Mouse (Mus musculus): ENCODE data around the gene Elf2. TPM values are rescaled to one million over a fixed set of nuclear protein-coding genes. Genes with fewer than 3 reads are reported as not detected.
"Not testable (repeated sequence)": the region's sequence is repeated elsewhere in the genome, so short reads cannot be mapped to it uniquely, and the experiment has no call there.

Elf2 gene
- polyA plus RNA-seq, 1 experiment from 2014 or later = 53.5 TPM

- peak overlapping the region; percentile 50 for H3K27ac ChIP-seq (ENCODE audit: low read length)
- H3K36me3 ChIP-seq (ENCODE audit: control insufficient read depth, insufficient read depth, low read length) = no peaks in the 10 kb centered on the region
- peak overlapping the region; percentile 64 for H3K4me2 ChIP-seq (ENCODE audit: low read depth, low read length)
- WGBS = 9% methylated on average over 31 of the region's 31 CpGs
- peak; percentile 88 for ATAC-seq
- peak overlapping the region; percentile 53 for H3K4me3 ChIP-seq (ENCODE audit: low read length)
- H3K27me3 ChIP-seq (replicated peaks; ENCODE audit: control insufficient read depth, insufficient read depth, low read length) = no peaks in the 10 kb centered on the region
- H3K4me1 ChIP-seq (ENCODE audit: control insufficient read depth, insufficient read depth, low read length) = 0 out of 2 replicates have a peak, but pooled peaks cover 6% of the 10 kb centered on the region
- H3K9ac ChIP-seq (ENCODE audit: low read depth, low read length) = peak overlapping the region; percentile 57
- H3K9me3 ChIP-seq (ENCODE audit: control insufficient read depth, low read length) = no peaks in the 10 kb centered on the region
Observed at GRCm38 (mm10) chr3:51364703-51365516, 24.4 kb upstream of the Elf2 start.

DNA sequence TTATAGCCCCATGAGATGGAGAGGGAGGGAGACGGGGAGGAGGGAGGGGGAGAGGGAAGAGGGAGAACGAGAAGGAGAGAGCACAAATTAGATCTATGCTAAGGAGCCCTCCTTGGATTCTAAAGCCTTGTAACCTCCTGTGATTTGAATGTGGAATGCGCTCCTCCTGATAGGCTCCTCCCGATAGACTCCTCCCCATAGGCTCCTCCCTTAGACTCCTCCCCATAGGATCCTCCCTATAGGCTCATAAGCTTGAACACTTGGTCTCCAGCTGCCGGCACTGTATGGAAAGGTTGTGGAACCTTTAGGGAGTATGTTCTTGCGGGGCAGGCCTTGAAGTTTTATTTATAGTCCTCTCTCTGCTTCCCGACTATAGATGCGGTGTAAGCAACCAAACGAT is 20.6 kb upstream of the Elf2 start:
- Histone ChIP-seq H3K4me2 (ENCODE audit: low read depth, low read length) (no peak overlapping the region), H3K4me3 (ENCODE audit: low read length) (no peak overlapping the region), H3K9me3 (ENCODE audit: control insufficient read depth, low read length) (no peaks in the 10 kb centered on the region), H3K27ac (ENCODE audit: low read length) (no peak overlapping the region), H3K4me1 (ENCODE audit: control insufficient read depth, insufficient read depth, low read length) (0 out of 2 replicates have a peak, but pooled peaks cover 6% of the 10 kb centered on the region), H3K27me3 (replicated peaks; ENCODE audit: control insufficient read depth, insufficient read depth, low read length) (no peaks in the 10 kb centered on the region), H3K9ac (ENCODE audit: low read depth, low read length) (no peak overlapping the region), H3K36me3 (ENCODE audit: control insufficient read depth, insufficient read depth, low read length) (no peaks in the 10 kb centered on the region)
- 33% methylated on average over 9 of the region's 9 CpGs for WGBS
- ATAC-seq = no peak

- peak overlapping the region; percentile 65; the same call in 1 of the 2 replicates for H3K4me3 ChIP-seq (ENCODE audit: low read length)
- no peak overlapping the region for H3K9ac ChIP-seq (ENCODE audit: low read depth, low read length)
- ATAC-seq = 0 out of 2 replicates have a peak, but pooled peaks have one; percentile 0
- H3K27ac ChIP-seq (ENCODE audit: low read length) = no peak overlapping the region
- H3K9me3 ChIP-seq (ENCODE audit: control insufficient read depth, low read length) = no peaks in the 10 kb centered on the region
- H3K4me2 ChIP-seq (ENCODE audit: low read depth, low read length) = peak overlapping the region; percentile 53; the same call in 1 of the 2 replicates
- no peaks in the 10 kb centered on the region for H3K27me3 ChIP-seq (replicated peaks; ENCODE audit: control insufficient read depth, insufficient read depth, low read length)
- no peaks in the 10 kb centered on the region for H3K36me3 ChIP-seq (ENCODE audit: control insufficient read depth, insufficient read depth, low read length)
- 0 out of 2 replicates have a peak, but pooled peaks cover 2% of the 10 kb centered on the region for H3K4me1 ChIP-seq (ENCODE audit: control insufficient read depth, insufficient read depth, low read length)
- WGBS = 39% methylated on average over 14 of the region's 14 CpGs
Observed at GRCm38 (mm10) chr3:51359558-51360307, 19.3 kb upstream of the Elf2 start.

- no peaks in the 10 kb centered on the region for H3K27me3 ChIP-seq (replicated peaks; ENCODE audit: control insufficient read depth, insufficient read depth, low read length)
- ATAC-seq = peak; percentile 78
- under 1% methylated on average over 49 of the region's 50 CpGs for WGBS
Observed at GRCm38 (mm10) chr3:51358660-51359557, 18.4 kb upstream of the Elf2 start.

GRCm38 (mm10) chr3:51358181-51358580 is 17.7 kb upstream of the Elf2 start:
- H3K4me2 ChIP-seq (ENCODE audit: low read depth, low read length) = peak overlapping the region; percentile 53
- peak; percentile 70 for ATAC-seq
- peak overlapping the region; percentile 65 for H3K4me3 ChIP-seq (ENCODE audit: low read length)
- no peak overlapping the region for H3K9ac ChIP-seq (ENCODE audit: low read depth, low read length)
- H3K4me1 ChIP-seq (ENCODE audit: control insufficient read depth, insufficient read depth, low read length) = no peaks in the 10 kb centered on the region
- 2% methylated on average over 15 of the region's 15 CpGs for WGBS
- no peaks in the 10 kb centered on the region for H3K27me3 ChIP-seq (replicated peaks; ENCODE audit: control insufficient read depth, insufficient read depth, low read length)
- H3K36me3 ChIP-seq (ENCODE audit: control insufficient read depth, insufficient read depth, low read length) = no peaks in the 10 kb centered on the region
- H3K27ac ChIP-seq (ENCODE audit: low read length) = no peak overlapping the region
- H3K9me3 ChIP-seq (ENCODE audit: control insufficient read depth, low read length) = no peaks in the 10 kb centered on the region

More at GRCm38 (mm10) chr3:51358660-51359557, 18.4 kb upstream of the Elf2 start:
- H3K9ac ChIP-seq (ENCODE audit: low read depth, low read length) = peak overlapping the region; percentile 68
- H3K4me2 ChIP-seq (ENCODE audit: low read depth, low read length) = peak overlapping the region; percentile 53
- no peaks in the 10 kb centered on the region for H3K36me3 ChIP-seq (ENCODE audit: control insufficient read depth, insufficient read depth, low read length)
- no peaks in the 10 kb centered on the region for H3K4me1 ChIP-seq (ENCODE audit: control insufficient read depth, insufficient read depth, low read length)
- peak overlapping the region; percentile 79 for H3K27ac ChIP-seq (ENCODE audit: low read length)
- H3K4me3 ChIP-seq (ENCODE audit: low read length) = peak overlapping the region; percentile 65
- H3K9me3 ChIP-seq (ENCODE audit: control insufficient read depth, low read length) = no peaks in the 10 kb centered on the region

DNA sequence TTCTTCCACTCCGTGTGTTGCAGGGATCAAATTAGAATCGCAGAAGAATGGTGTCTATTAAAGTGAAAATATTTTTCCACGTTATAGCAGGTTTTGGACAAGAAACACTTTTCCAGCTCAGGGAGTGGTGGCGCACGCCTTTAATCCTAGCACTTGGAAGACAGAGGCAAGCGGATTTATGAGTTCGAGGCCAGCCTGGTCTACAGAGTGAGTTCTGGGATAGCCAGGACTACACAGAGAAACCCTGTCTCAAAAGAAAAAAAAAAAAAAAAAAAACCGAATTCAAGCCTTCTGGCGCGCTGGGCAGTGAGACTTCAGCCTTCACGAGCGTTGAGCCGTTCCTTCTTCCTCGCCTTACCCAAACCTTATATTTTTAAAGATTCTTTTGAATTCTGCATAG is 17.2 kb upstream of the Elf2 start:
- Histone ChIP-seq H3K27ac (ENCODE audit: low read length) (no peak overlapping the region), H3K9ac (ENCODE audit: low read depth, low read length) (no peak overlapping the region; the same call in 1 of the 2 replicates), H3K4me3 (ENCODE audit: low read length) (peak overlapping the region; percentile 65), H3K27me3 (replicated peaks; ENCODE audit: control insufficient read depth, insufficient read depth, low read length) (no peaks in the 10 kb centered on the region), H3K4me2 (ENCODE audit: low read depth, low read length) (peak overlapping the region; percentile 53), H3K4me1 (ENCODE audit: control insufficient read depth, insufficient read depth, low read length) (no peaks in the 10 kb centered on the region), H3K9me3 (ENCODE audit: control insufficient read depth, low read length) (no peaks in the 10 kb centered on the region), H3K36me3 (ENCODE audit: control insufficient read depth, insufficient read depth, low read length) (no peaks in the 10 kb centered on the region)
- WGBS = 16% methylated on average over 14 of the region's 14 CpGs
- ATAC-seq = no peak

DNA sequence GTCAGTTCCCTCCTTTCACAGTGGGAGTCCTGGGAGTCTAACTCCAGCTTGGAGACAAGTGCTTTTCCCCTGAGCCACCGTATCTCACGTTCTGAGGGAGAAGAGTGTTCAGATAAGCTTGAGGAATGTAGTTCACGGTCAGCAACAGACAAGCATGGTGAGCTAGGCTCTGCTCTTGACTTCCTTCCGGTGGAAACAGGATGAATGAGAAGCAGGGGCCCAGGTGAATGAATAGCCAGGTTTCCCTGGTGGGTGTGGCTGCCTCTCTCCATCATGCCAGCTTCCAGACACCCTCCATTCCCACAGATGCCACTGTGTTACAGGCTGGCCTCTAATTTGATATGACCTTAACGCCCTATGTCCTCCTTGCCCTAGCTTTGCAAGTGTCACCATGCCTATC is 16.6 kb upstream of the Elf2 start:
- 32% methylated on average over 5 of the region's 5 CpGs for WGBS
- peak; percentile 14; the same call in 1 of the 2 replicates for ATAC-seq
- Histone ChIP-seq H3K9ac (ENCODE audit: low read depth, low read length) (no peak overlapping the region), H3K9me3 (ENCODE audit: control insufficient read depth, low read length) (no peaks in the 10 kb centered on the region), H3K27me3 (replicated peaks; ENCODE audit: control insufficient read depth, insufficient read depth, low read length) (no peaks in the 10 kb centered on the region), H3K27ac (ENCODE audit: low read length) (no peak overlapping the region), H3K4me2 (ENCODE audit: low read depth, low read length) (0 out of 2 replicates have a peak overlapping the region, but pooled peaks have one; percentile 53), H3K36me3 (ENCODE audit: control insufficient read depth, insufficient read depth, low read length) (no peaks in the 10 kb centered on the region), H3K4me3 (ENCODE audit: low read length) (no peak overlapping the region), H3K4me1 (ENCODE audit: control insufficient read depth, insufficient read depth, low read length) (no peaks in the 10 kb centered on the region)

- 91% methylated on average over 6 of the region's 6 CpGs for WGBS
- not testable (repeated sequence) for ATAC-seq; H3K4me3 ChIP-seq (ENCODE audit: low read length); H3K4me1 ChIP-seq (ENCODE audit: control insufficient read depth, insufficient read depth, low read length); H3K36me3 ChIP-seq (ENCODE audit: control insufficient read depth, insufficient read depth, low read length); H3K27ac ChIP-seq (ENCODE audit: low read length); H3K9ac ChIP-seq (ENCODE audit: low read depth, low read length); H3K27me3 ChIP-seq (replicated peaks; ENCODE audit: control insufficient read depth, insufficient read depth, low read length); H3K9me3 ChIP-seq (ENCODE audit: control insufficient read depth, low read length); H3K4me2 ChIP-seq (ENCODE audit: low read depth, low read length)
Observed at GRCm38 (mm10) chr3:51354956-51355355, 14.5 kb upstream of the Elf2 start.

Measured in intestine, embryonic 16.5 days (tissue).